Mouse (Mus musculus) retina, postnatal 1 day (tissue): Measurements from ENCODE around the gene Krtap20-2.
"Not testable (repeated sequence)": the region's sequence is repeated elsewhere in the genome, so short reads cannot be mapped to it uniquely, and the experiment has no call there.

Source experiments
- DNase-seq: peaks from one replicate; pipeline ENCODE4 v3.0.0-alpha.2; 2012

Gene Krtap20-2

DNA sequence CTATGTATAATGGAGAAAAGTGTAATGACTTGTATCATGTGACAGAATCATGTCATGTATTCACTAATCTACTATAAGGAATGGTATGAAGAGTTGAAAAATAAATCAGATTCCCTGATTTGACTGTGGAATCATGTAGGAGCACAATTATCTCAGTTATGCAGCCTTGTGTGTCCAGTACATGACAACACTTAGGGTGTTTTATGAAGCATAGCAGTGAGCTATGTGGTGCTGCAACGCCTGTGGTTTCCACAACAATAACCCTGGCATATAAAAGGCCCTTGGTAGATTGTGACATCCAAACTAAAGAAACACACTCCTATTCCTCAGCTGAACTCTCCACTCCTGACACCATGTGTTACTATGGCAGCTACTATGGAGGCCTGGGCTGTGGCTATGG, at the start of gene Krtap20-2:
Gene Krtap20-2 (plus strand): TSS at position 301 of the 400 bp plus-strand sequence.
- DNase-seq = no peak

DNA sequence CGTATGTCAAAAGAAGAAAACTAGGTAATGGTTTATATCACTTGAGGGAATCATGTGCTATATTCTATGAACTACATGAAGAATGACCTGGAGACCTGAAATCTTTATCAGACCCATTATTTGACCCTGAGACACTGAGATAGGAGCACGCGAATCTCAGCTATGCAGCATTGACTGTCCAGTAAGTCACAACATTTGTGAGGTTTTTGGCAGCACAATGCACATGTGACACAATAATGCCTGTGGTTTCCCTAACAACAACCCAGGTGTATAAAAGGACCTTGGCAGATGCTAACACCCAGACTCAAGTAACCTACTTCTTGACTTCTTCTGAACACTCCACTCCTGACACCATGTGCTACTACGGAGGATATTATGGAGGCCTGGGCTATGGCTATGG, 48.0 kb upstream of the Krtap20-2 start, which contains the start of gene Gm9789:
Gene Gm9789 (plus strand): TSS at position 301 of the 400 bp plus-strand sequence.
- DNase-seq = no peak

DNA sequence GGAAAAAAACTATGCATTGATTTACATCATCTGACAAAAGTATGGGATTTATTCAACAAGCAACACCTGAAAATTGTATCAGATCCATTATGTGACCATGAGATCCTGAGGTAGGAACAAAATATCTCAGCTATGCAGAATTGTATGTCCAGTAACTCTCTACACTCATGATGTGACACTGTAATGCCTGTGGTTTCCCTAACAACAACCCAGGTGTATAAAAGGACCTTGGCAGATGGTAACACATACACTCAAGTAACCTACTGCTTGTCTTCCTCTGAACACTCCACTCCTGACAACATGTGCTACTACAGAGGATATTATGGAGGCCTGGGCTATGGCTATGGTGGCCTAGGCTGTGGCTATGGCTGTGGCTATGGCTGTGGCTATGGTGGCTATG, 36.5 kb upstream of the Krtap20-2 start, which contains the start of gene Gm7735:
Gene Gm7735 (plus strand): TSS at position 301 of the 400 bp plus-strand sequence.
- not testable (repeated sequence) for DNase-seq

DNA sequence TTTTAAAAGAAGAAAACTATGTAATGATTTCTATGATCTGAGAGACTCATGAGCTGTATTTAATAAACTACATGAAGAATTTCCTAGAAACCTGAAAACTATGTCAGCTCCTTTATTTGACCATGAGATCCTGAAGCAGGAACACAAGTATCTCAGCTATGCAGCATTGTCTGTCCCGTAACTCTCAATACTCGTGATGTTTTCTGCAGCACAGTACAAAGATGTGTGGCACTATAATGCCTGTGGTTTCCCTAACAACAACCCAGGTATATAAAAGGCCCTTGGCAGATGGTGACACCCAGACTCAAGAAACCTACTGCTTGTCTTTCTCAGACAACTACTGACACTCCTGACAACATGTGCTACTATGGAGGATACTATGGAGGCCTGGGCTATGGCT, 31.2 kb upstream of the Krtap20-2 start, which contains the start of gene 1110057P08Rik:
Gene 1110057P08Rik (plus strand): TSS at position 301 of the 400 bp plus-strand sequence.
- DNase-seq = no peak

DNA sequence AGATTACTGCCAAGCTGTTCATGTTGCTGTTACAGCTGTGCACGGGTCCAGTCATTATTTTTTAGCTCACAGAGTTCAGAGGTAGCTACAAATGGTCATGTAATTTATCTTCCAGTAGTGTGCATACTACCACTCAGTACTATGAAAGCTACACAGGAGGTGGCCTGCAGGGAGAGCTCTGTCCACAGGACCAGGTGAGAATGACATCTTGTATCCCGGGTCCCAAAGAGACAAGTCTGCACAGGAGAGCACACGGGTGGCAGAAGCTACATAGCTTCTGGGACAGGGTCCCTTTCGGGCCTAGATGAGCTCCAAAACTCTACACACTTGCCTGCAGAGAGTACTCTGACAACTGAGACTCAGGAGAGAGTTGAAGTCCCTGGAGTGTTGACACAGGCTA, 17.0 kb upstream of the Krtap20-2 start:
- no peak for DNase-seq
